Mouse (Mus musculus) lung, adult 2 months (tissue): ENCODE measurements around the gene Cacna1e.

Experiments used
- CTCF ChIP-seq: fragments of 200-500 bp; IDR thresholded peaks from 2 replicates; pipeline ENCODE4 v1.5.1; 2011; ENCODE audit warnings: mild to moderate bottlenecking, low read length, control low read depth; ENCODE audit not compliant: insufficient read depth
- POLR2A ChIP-seq: fragments of 200-500 bp; IDR thresholded peaks from 2 replicates; pipeline ENCODE4 v1.6.1; 2011; ENCODE audit warnings: low read depth, mild to moderate bottlenecking, control low read depth, low read length, borderline replicate concordance; ENCODE audit errors: extremely low read depth

DNA sequence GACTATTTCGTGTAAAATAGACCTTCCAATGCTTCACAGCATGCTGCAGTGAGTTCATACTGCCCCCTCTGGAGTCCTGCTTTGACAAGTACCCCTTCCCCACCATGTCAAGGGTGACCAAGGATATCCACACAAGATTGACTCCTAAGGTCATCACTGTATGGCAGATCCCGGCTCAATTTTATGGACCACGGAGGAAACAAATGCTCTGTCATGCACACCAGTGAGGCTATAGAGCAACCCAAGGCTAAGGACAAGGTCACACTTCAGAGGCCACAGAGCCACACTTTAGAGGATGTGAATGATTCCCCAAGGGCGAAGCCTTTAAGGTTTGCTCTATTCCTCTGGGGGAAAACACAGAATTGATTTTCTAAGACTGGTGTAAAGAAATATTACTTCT lies 410.1 kb downstream of the Cacna1e start:
- TF ChIP-seq POLR2A (no peak), CTCF (no peak)
